Comparison of ENCODE assay signal across 8 mouse cellular contexts in the genomic region with DNA sequence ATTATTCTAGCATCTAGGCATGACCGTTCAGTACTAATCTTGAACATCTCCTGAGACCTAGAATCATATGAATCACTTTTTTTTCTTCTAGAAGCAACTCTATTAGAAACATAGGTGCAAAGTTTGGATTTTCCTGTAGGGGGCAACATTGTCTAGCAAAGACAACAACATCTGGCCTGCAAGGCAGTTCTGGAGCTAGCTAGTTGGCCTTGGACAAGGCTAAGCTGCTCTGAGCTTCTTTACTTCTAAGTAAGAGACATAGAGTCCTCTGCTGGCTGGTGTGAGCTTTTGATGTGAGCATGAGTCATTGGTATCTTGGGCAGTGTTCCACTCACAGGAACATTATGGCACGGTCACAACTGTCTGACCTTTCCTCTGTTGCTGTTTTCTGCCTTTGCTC. TPM values are rescaled to one million over a fixed set of nuclear protein-coding genes. Genes with fewer than 3 reads are reported as not detected.
DNase-seq lines count a peak whose midpoint lies in the region; ATAC-seq lines count a peak whose summit lies in the region.

No protein-coding gene starts in this region.

- no peaks in the 10 kb centered on the region for H3K27me3 ChIP-seq in forebrain, embryonic 14.5 days (replicated peaks; ENCODE audit: control insufficient read depth, insufficient read depth, low read length)
- no peaks in the 10 kb centered on the region for H3K27me3 ChIP-seq in forebrain, embryonic 13.5 days
- no peaks in the 10 kb centered on the region for H3K27me3 ChIP-seq in embryonic facial prominence, embryonic 11.5 days (ENCODE audit: control insufficient read depth, insufficient read depth, low read length)

- no peak overlapping the region for H3K27ac ChIP-seq in forebrain, embryonic 14.5 days (ENCODE audit: low read depth, low read length)
- H3K27ac ChIP-seq in forebrain, embryonic 13.5 days: no peak overlapping the region
- H3K27ac ChIP-seq in embryonic facial prominence, embryonic 11.5 days (replicated peaks; ENCODE audit: low read depth, low read length): no peak overlapping the region

- no peaks in the 10 kb centered on the region for H3K4me1 ChIP-seq in forebrain, embryonic 14.5 days (ENCODE audit: control insufficient read depth, insufficient read depth, low read length)
- no peaks in the 10 kb centered on the region for H3K4me1 ChIP-seq in forebrain, embryonic 13.5 days
- no peaks in the 10 kb centered on the region for H3K4me1 ChIP-seq in embryonic facial prominence, embryonic 11.5 days (ENCODE audit: control insufficient read depth, insufficient read depth, low read length)

- no peak overlapping the region for H3K9ac ChIP-seq in forebrain, embryonic 14.5 days (ENCODE audit: low read length)
- no peak overlapping the region for H3K9ac ChIP-seq in forebrain, embryonic 13.5 days
- H3K9ac ChIP-seq in embryonic facial prominence, embryonic 11.5 days (replicated peaks; ENCODE audit: low read length): no peak overlapping the region

- no peak for ATAC-seq in forebrain, embryonic 14.5 days
- no peak for ATAC-seq in forebrain, embryonic 13.5 days
- ATAC-seq in embryonic facial prominence, embryonic 11.5 days (replicated peaks; ENCODE audit: insufficient number of reproducible peaks, low FRiP score, low TSS enrichment, low read depth): no peak

- H3K4me3 ChIP-seq in forebrain, embryonic 14.5 days (ENCODE audit: low read depth, low read length): no peak overlapping the region
- no peak overlapping the region for H3K4me3 ChIP-seq in forebrain, embryonic 13.5 days
- no peak overlapping the region for H3K4me3 ChIP-seq in embryonic facial prominence, embryonic 11.5 days (ENCODE audit: low read depth, low read length)

- no peaks in the 10 kb centered on the region for H3K9me3 ChIP-seq in forebrain, embryonic 14.5 days (replicated peaks; ENCODE audit: control insufficient read depth, low read length)
- no peaks in the 10 kb centered on the region for H3K9me3 ChIP-seq in forebrain, embryonic 13.5 days (replicated peaks)
- no peaks in the 10 kb centered on the region for H3K9me3 ChIP-seq in embryonic facial prominence, embryonic 11.5 days (replicated peaks; ENCODE audit: control insufficient read depth, low read length)

- WGBS in forebrain, embryonic 14.5 days: 74% methylated on average over 2 of the region's 2 CpGs
- WGBS in forebrain, embryonic 13.5 days: 70% methylated on average over 2 of the region's 2 CpGs
- WGBS in embryonic facial prominence, embryonic 11.5 days: 66% methylated on average over 2 of the region's 2 CpGs

- peak; percentile 16 for DNase-seq in forebrain, embryonic 14.5 days (ENCODE audit: low spot score)
- peak; percentile 50 for DNase-seq in urinary bladder, postnatal 14 days (ENCODE audit: low spot score)
- no peak for DNase-seq in urinary bladder, adult 18-20 months (ENCODE audit: low spot score in 2 of 2)
- peak; percentile 79 for DNase-seq in embryonic facial prominence, embryonic 11.5 days (ENCODE audit: low spot score)
- peak; percentile 88 for DNase-seq in kidney, adult 9 months
- peak; percentile 67 for DNase-seq in lung, postnatal 25 days (ENCODE audit: low spot score)
- peak; percentile 6 to 8 for DNase-seq in thymus, postnatal 36 days

- H3K36me3 ChIP-seq in forebrain, embryonic 14.5 days (ENCODE audit: control insufficient read depth, insufficient read depth, low read length): no peaks in the 10 kb centered on the region
- no peaks in the 10 kb centered on the region for H3K36me3 ChIP-seq in forebrain, embryonic 13.5 days (ENCODE audit: poor library complexity, severe bottlenecking)
- no peaks in the 10 kb centered on the region for H3K36me3 ChIP-seq in embryonic facial prominence, embryonic 11.5 days (replicated peaks; ENCODE audit: control insufficient read depth, insufficient read depth, low read depth, low read length)

- H3K4me2 ChIP-seq in forebrain, embryonic 14.5 days (ENCODE audit: low read length): no peak overlapping the region
- no peak overlapping the region for H3K4me2 ChIP-seq in forebrain, embryonic 13.5 days
- H3K4me2 ChIP-seq in embryonic facial prominence, embryonic 11.5 days (ENCODE audit: low read depth, low read length): no peak overlapping the region

RNA-seq across cellular contexts. Expression of a gene that starts 18.8 kb away (rescaled TPM):
- 0.41 TPM in 1 of 2 replicates, not detected in the other for polyA plus RNA-seq in forebrain, embryonic 14.5 days (2014; fragmentation: Nextera tagmentation; extraction: Ambion mirVana)
- 0.59 and 1.00 TPM in 2 replicates for polyA plus RNA-seq in forebrain, embryonic 13.5 days (2015; fragmentation: Nextera tagmentation; extraction: Ambion mirVana)
- polyA plus RNA-seq in embryonic facial prominence, embryonic 11.5 days (2014; fragmentation: Nextera tagmentation; extraction: Ambion mirVana): 0.59 and 0.73 TPM in 2 replicates

RNA-seq across cellular contexts. Expression of a gene that starts 25.8 kb away (rescaled TPM):
- 2.8 and 2.9 TPM in 2 replicates for polyA plus RNA-seq in forebrain, embryonic 14.5 days (2014; fragmentation: Nextera tagmentation; extraction: Ambion mirVana)
- 2.2 and 2.5 TPM in 2 replicates for polyA plus RNA-seq in forebrain, embryonic 13.5 days (2015; fragmentation: Nextera tagmentation; extraction: Ambion mirVana)
- 9.9 and 10.7 TPM in 2 replicates for polyA plus RNA-seq in embryonic facial prominence, embryonic 11.5 days (2014; fragmentation: Nextera tagmentation; extraction: Ambion mirVana)

Comparison
In these comparisons a context has a peak if more than half of its experiments do, and no peak if none do; other contexts are left out.
1. DNase-seq: peak in forebrain, embryonic 14.5 days (single experiment), urinary bladder, postnatal 14 days (single experiment), embryonic facial prominence, embryonic 11.5 days (single experiment), kidney, adult 9 months (single experiment), lung, postnatal 25 days (single experiment) and thymus, postnatal 36 days (2 of 2); none in urinary bladder, adult 18-20 months (0 of 2).